Mouse (Mus musculus) lung, postnatal 0 days (tissue): ENCODE results near the gene Rsph10b.

Source experiments
- CTCF ChIP-seq: IDR thresholded peaks from 2 replicates; pipeline ENCODE4 v1.5.1; 2016; ENCODE audit warnings: antibody characterized with exemption, mild to moderate bottlenecking
- EP300 ChIP-seq: IDR thresholded peaks from 2 replicates; pipeline ENCODE4 v1.6.1; 2016; ENCODE audit warnings: antibody characterized with exemption, mild to moderate bottlenecking, control low read depth

DNA sequence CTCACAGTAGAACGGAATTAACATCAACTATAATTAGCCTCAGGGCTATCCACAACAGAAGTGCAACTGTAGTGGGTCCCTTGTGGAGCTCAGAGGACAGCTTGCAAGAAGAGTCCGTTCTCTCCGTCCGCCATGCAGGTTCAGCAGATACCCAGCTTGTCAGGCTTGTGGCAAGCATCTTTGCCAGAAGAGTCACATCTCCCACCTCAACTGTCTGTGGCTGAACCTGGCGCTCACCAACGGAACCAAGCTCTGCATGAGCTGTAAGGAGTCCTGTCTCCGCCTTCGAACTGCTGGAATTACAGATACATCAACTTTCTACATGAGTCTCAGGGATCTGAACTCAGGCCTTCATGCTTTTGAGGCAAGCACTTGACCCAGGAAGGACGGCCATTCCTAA lies 3.3 kb downstream of the Rsph10b start:
- TF ChIP-seq CTCF, result no peak
- no peak for TF ChIP-seq EP300
